Mouse (Mus musculus) heart, embryonic 14.5 days (tissue): ENCODE results near the gene 9430038I01Rik. TPM values are rescaled to one million over a fixed set of nuclear protein-coding genes. Genes with fewer than 3 reads are reported as not detected.
"Not testable (repeated sequence)": the region's sequence is repeated elsewhere in the genome, so short reads cannot be mapped to it uniquely, and the experiment has no call there.

Source experiments
- ATAC-seq: fragments of 200-750 bp; cut with Nextera tagmentation; 2 replicates; pipeline ENCODE4 v1.8.0; 2017; ENCODE audit warnings: low read depth, moderate TSS enrichment; ENCODE audit not compliant: insufficient number of reproducible peaks, insufficient read depth, low FRiP score
- H3K27ac ChIP-seq, 2 experiments: fragments of 200-500 bp in 1 of 2; fragments of 300-500 bp in 1 of 2; sonication (generic) in 1 of 2; replicated peaks in 1 of 2; 2 replicates each; pipeline ENCODE4 v1.5.1; 2012 to 2014; ENCODE audit warnings: low read depth in 2 of 2, low read length in 2 of 2, control low read depth in 1 of 2, mild to moderate bottlenecking in 1 of 2, mixed read lengths in 1 of 2; ENCODE audit not compliant: control insufficient read depth in 1 of 2, insufficient read depth in 1 of 2
- H3K27me3 ChIP-seq: fragments of 300-500 bp; sonication (generic); 2 replicates; pipeline ENCODE4 v1.6.1; 2014; ENCODE audit warnings: mild to moderate bottlenecking, low read length, control low read depth; ENCODE audit not compliant: control insufficient read depth, insufficient read depth
- H3K36me3 ChIP-seq: fragments of 300-500 bp; sonication (generic); 2 replicates; pipeline ENCODE4 v1.6.1; 2014; ENCODE audit warnings: mild to moderate bottlenecking, control low read depth, low read length, mixed read lengths; ENCODE audit not compliant: control insufficient read depth, insufficient read depth
- H3K4me1 ChIP-seq, 2 experiments: fragments of 200-500 bp in 1 of 2; fragments of 300-500 bp in 1 of 2; sonication (generic) in 1 of 2; 2 replicates each; pipeline ENCODE4 v1.6.1; 2012 to 2014; ENCODE audit warnings: low read length in 2 of 2, control low read depth in 1 of 2, mixed read lengths in 1 of 2; ENCODE audit not compliant: control insufficient read depth in 2 of 2, insufficient read depth in 2 of 2
- H3K4me2 ChIP-seq: fragments of 300-500 bp; sonication (generic); 2 replicates; pipeline ENCODE4 v1.6.1; 2014; ENCODE audit warnings: mild to moderate bottlenecking, low read length
- H3K4me3 ChIP-seq, 2 experiments: fragments of 200-500 bp in 1 of 2; fragments of 300-500 bp in 1 of 2; sonication (generic) in 1 of 2; 2 replicates each; pipeline ENCODE4 v1.5.1; 2012 to 2014; ENCODE audit warnings: low read length in 2 of 2, mild to moderate bottlenecking in 2 of 2, control low read depth in 1 of 2, low read depth in 1 of 2, moderate library complexity in 1 of 2; ENCODE audit not compliant: control insufficient read depth in 1 of 2, insufficient read depth in 1 of 2
- H3K9ac ChIP-seq: fragments of 300-500 bp; sonication (generic); 2 replicates; pipeline ENCODE4 v1.6.1; 2014; ENCODE audit warnings: mild to moderate bottlenecking, low read length
- H3K9me3 ChIP-seq: fragments of 300-500 bp; sonication (generic); 2 replicates; pipeline ENCODE4 v1.6.1; 2016; ENCODE audit warnings: low read length, control low read depth; ENCODE audit not compliant: control insufficient read depth
- WGBS: fragments of 180-500 bp; shearing (Covaris S2); extraction: QIAGEN DNeasy Blood & Tissue Kit; methylation state at CpG from one replicate; pipeline ENCODE4 v1.1.7; 2014; 5-methylcytosine and 5-hydroxymethylcytosine counted together
- polyA plus RNA-seq: library from polyadenylated mRNA; unstranded; fragments of >200 nt; fragmentation: Nextera tagmentation; extraction: Ambion mirVana; gene quantifications from 2 replicates; pipeline ENCODE4 v1.2.1, GENCODE M21; 2014

Gene 9430038I01Rik
- polyA plus RNA-seq = 16.5 and 17.6 TPM in 2 replicates

DNA sequence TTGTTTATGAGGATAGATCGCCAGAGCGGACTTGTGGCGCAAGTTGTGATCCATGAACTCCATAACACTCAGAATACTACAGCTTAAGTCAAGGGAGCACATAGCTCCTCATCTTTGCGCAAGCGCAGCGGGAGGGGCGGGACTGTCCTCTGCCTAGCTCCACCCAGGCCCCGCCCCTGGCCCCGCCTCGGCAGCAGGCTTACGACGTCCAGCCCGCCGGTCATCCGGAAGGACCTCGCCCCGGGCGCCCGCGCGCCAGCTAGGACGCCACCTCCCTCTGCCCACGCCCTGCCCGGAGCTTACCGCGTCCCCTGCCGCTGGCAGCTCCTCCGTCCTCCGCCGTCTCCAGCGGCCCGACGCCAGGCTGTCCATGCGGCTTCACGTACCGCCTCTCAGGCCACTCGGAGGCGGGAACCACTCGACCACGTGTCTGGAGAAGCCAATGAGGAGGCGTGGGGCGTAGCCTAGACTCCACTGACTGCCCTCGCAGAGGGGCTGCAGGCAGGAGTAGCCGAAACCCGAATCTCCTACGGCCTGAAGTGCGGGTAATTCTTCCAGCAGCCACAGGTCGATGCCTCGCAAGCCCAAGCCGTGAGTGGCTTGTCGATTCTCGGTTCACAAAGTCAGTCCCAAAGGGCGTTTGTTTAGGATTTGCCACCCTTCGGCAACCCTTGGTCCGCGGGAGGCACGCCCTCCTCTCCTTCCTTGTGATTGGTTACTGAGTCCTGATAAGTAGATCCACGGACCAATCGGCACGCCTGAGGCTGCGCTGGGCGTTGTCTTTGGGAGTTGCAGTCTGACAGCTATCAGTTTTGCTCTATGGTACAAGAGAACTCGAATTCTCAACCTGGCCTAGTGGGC lies at the start of gene 9430038I01Rik:
Gene 9430038I01Rik, minus strand, starts transcription at position 426 of the 861 bp plus-strand sequence.
- Histone ChIP-seq H3K4me3 (peak within 1 kb of the TSS; percentile 72 to 74), H3K9ac (peak within 1 kb of the TSS; percentile 79), H3K4me1 (peaks cover 4 to 5% of the 10 kb centered on the region in 2 experiments), H3K9me3 (no peaks in the 10 kb centered on the region), H3K27ac (peak within 1 kb of the TSS; percentile 89 to 91), H3K4me2 (peak within 1 kb of the TSS; percentile 72), H3K36me3 (no peaks in the 10 kb centered on the region), H3K27me3 (no peaks in the 10 kb centered on the region)
- whole genome bisulfite sequencing = under 1% methylated on average over 63 of the region's 63 CpGs
- peak; percentile 99 for ATAC-seq

DNA sequence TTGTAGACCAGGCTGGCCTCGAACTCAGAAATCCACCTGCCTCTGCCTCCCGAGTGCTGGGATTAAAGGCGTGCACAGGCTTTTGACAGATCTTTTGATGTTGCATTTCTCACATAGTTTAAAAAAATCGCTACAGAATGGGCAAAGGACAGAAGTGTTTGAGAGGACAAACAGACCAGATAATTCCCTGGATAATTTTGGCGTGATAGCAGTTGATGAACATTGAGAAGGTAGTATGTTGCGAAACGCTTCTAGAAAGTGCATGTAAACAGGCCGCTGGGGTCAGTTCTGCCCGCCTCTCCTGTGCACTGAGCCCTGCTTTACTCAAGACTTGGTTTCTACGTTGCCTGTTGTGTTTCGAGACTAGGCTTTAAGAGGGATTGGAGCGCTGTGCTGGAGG lies 34.8 kb upstream of the 9430038I01Rik start:
- Histone ChIP-seq H3K4me2 (no peak overlapping the region), H3K4me3 (no peak overlapping the region), H3K27me3 (no peaks in the 10 kb centered on the region), H3K9me3 (no peaks in the 10 kb centered on the region), H3K36me3 (peaks cover 45% of the 10 kb centered on the region), H3K9ac (no peak overlapping the region), H3K4me1 (peaks cover 0 to 3% of the 10 kb centered on the region in 2 experiments; a peak in 1 of 4 replicates), H3K27ac (no peak overlapping the region)
- WGBS = 94% methylated on average over 12 of the region's 12 CpGs
- ATAC-seq = no peak

DNA sequence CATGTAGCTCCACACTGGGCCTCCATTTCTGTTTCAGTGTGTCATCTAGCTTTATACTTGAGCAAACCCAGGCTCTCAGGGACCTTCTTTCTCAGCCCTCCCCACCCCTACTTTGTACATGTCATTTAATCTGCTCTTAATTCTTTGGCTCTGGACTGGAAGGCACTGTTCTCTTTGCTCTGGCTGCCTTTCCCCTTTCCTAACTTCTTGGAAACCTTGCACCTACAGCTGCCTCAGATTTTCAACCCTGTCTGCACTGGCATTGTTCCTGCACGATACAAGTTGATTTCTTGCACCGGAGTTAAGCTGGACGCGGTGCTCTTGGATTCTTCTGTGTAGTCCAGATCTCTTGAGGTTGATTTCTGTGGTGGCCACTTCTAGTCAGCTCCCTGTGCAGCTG lies 32.4 kb upstream of the 9430038I01Rik start:
- no peak for ATAC-seq

DNA sequence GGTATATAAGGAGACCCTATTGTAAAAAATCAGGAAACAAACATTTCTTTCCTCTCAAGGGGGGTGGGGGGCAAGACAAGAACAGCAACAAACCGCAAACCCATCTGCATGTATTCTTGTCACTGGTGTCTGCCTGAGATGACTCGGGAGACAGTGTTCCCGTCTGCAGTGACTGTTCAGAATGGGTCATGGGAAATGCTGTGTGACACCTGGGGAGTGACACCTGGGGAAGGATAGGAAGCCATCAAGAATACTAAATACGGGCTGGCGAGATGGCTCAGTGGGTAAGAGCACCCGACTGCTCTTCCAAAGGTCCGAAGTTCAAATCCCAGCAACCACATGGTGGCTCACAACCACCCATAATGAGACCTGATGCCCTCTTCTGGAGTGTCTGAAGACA lies 28.4 kb upstream of the 9430038I01Rik start:
- peak overlapping the region; percentile 96; the same call in 1 of the 2 replicates for H3K9ac ChIP-seq
- H3K9me3 ChIP-seq = not testable (repeated sequence)

More for the DNA sequence above, 32.4 kb upstream of the 9430038I01Rik start:
- Histone ChIP-seq H3K27me3 (no peaks in the 10 kb centered on the region), H3K4me3 (no peak overlapping the region), H3K4me2 (no peak overlapping the region), H3K9me3 (no peaks in the 10 kb centered on the region), H3K4me1 (peaks cover 3 to 13% of the 10 kb centered on the region in 2 experiments), H3K36me3 (peaks cover 30% of the 10 kb centered on the region), H3K27ac (no peak overlapping the region), H3K9ac (no peak overlapping the region)
- WGBS = 91% methylated on average over 4 of the region's 4 CpGs

DNA sequence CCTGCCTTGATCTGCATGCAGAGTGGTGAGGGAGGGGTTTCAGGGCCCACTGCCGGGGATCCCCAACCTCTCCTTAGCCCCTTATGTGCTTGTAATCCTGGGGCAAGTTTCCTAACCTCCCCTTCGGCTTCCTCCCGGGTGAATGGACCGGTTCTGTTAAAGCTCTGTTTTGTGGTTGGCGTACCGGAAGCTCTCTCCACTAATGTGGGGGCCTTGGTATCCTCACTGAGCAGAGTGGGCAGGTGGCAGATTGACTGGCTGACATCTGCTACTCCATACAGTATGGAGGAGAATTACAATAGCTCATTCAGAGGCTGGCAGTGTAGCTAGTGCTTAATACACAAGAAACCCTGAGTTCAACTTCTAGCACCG lies 27.6 kb upstream of the 9430038I01Rik start:
- Histone ChIP-seq H3K4me3 (peak overlapping the region; percentile 92 to 97), H3K9ac (peak overlapping the region; percentile 96), H3K4me2 (peak overlapping the region; percentile 86), H3K27ac (peak overlapping the region; percentile 55 to 88), H3K27me3 (no peaks in the 10 kb centered on the region), H3K36me3 (no peaks in the 10 kb centered on the region), H3K9me3 (no peaks in the 10 kb centered on the region), H3K4me1 (peaks cover 3 to 13% of the 10 kb centered on the region in 2 experiments)
- WGBS = 7% methylated on average over 7 of the region's 7 CpGs
- no peak for ATAC-seq

More for the DNA sequence above, 28.4 kb upstream of the 9430038I01Rik start:
- H3K27me3 ChIP-seq, ATAC-seq, H3K36me3 ChIP-seq, H3K27ac ChIP-seq: not testable (repeated sequence)
- peak overlapping the region in 1 of 2 experiments; percentile 97; a peak in 2 of 4 replicates for H3K4me3 ChIP-seq
- H3K4me1 ChIP-seq = peaks cover 3 to 13% of the 10 kb centered on the region in 2 experiments
- H3K4me2 ChIP-seq = peak overlapping the region; percentile 86
- 86% methylated on average over 7 of the region's 7 CpGs for WGBS

DNA sequence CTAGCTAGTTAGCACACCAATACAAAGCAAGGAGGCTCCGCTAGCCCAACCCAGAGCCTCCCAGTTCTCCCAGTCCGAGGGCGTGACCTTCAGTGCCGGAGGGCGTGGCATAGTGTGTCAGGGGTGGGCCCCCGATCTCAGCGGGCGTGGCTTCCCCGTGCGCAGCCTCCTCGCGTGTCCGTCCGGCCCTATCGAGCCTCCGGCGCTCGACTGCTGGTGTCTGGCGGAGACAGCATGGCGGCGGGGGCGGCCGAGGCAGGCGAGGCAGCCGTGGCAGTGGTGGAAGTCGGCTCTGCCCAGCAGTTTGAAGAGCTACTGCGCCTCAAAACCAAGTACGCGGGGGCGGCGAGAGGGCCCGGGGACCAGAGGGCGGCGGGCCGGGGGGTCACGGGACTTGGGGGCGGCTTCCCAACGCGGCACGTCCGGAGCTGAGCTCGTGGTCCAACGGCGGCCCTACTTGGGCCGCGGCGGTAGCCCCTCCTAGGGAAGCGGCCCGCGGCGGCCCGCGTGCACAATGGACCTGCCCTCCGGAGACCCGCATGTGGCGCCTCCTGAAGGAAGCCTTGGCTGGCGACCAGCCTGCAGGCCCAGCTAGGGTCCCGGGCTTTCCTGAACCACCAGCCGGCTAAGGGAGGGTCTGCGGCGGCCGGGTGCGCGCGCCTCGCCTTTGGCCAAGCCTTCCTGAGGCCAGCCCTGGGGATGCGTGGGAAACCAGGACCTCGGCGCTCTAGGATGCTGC lies 27.0 kb upstream of the 9430038I01Rik start, which contains the start of gene Glrx3:
Gene Glrx3, plus strand, starts transcription at position 175 of the 739 bp plus-strand sequence.
- under 1% methylated on average over 67 of the region's 69 CpGs for WGBS

DNA sequence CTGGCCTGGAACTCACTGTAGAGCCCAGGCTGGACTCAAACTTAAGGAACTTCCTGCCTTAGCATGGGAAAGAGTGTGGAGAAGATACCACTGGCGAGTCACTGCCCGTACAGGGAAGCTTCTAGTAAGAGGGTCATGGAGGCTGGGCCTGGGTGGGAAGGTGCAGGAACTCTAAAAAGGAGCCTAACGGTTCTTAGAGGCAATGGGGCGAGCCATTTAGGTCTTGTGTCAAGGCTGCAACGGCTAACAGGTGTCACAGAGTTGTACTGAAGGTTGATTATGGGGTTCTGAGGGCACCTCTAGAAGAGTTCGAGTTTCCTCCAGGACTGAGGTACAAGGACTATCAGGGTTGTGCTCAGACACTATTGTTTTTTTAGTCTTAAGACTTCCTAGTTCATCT lies 26.3 kb upstream of the 9430038I01Rik start:
- peaks cover 3 to 13% of the 10 kb centered on the region in 2 experiments for H3K4me1 ChIP-seq
- H3K4me2 ChIP-seq = peak overlapping the region; percentile 86
- H3K9me3 ChIP-seq = no peaks in the 10 kb centered on the region
- H3K27ac ChIP-seq = peak overlapping the region in 1 of 2 experiments; percentile 45; a peak in 1 of 4 replicates
- H3K9ac ChIP-seq = no peak overlapping the region
- no peaks in the 10 kb centered on the region for H3K27me3 ChIP-seq
- ATAC-seq = no peak
- H3K4me3 ChIP-seq = no peak overlapping the region
- WGBS = 77% methylated on average over 6 of the region's 6 CpGs
- H3K36me3 ChIP-seq = no peaks in the 10 kb centered on the region

More for the DNA sequence above, 27.0 kb upstream of the 9430038I01Rik start, which contains the start of gene Glrx3:
- H3K4me2 ChIP-seq = peak within 1 kb of the TSS; percentile 86
- no peaks in the 10 kb centered on the region for H3K36me3 ChIP-seq
- peak within 1 kb of the TSS; percentile 55 to 88 for H3K27ac ChIP-seq
- H3K27me3 ChIP-seq = no peaks in the 10 kb centered on the region
- peak within 1 kb of the TSS; percentile 96 for H3K9ac ChIP-seq
- H3K4me1 ChIP-seq = peaks cover 3 to 13% of the 10 kb centered on the region in 2 experiments
- H3K9me3 ChIP-seq = no peaks in the 10 kb centered on the region
- peak; percentile 97 for ATAC-seq
- peak within 1 kb of the TSS; percentile 92 to 97 for H3K4me3 ChIP-seq
